Mouse (Mus musculus) cerebellum, postnatal 4 days (tissue): ENCODE data around the gene Stac.

Experiments used
- DNase-seq, 2 experiments: peaks; one replicate each; pipeline ENCODE4 v3.0.0; 2022; ENCODE audit warnings: low spot score in 2 of 2, mixed read lengths in 1 of 2

Gene Stac

GRCm38 (mm10) chr9:111689680-111690483 is at the start of gene Stac:
Stac (minus strand) TSS chr9:111690348.
- peak in 1 of 2 experiments; percentile 25 for DNase-seq

GRCm38 (mm10) chr9:111739431-111740245 is 49.5 kb upstream of the Stac start:
- no peak for DNase-seq

GRCm38 (mm10) chr9:111739026-111739425 is 48.9 kb upstream of the Stac start:
- DNase-seq = no peak

GRCm38 (mm10) chr9:111737796-111738195 is 47.6 kb upstream of the Stac start:
- DNase-seq = no peak

- no peak for DNase-seq
Observed at GRCm38 (mm10) chr9:111735931-111736330, 45.8 kb upstream of the Stac start.

GRCm38 (mm10) chr9:111731939-111732670 is 42.0 kb upstream of the Stac start:
- no peak for DNase-seq

GRCm38 (mm10) chr9:111724981-111725593 is 34.9 kb upstream of the Stac start:
- DNase-seq = no peak

- DNase-seq = no peak
Observed at GRCm38 (mm10) chr9:111714457-111714856, 24.3 kb upstream of the Stac start.

- DNase-seq = no peak
Observed at GRCm38 (mm10) chr9:111700101-111700500, 10.0 kb upstream of the Stac start.

GRCm38 (mm10) chr9:111690484-111690855 is 322 bp upstream of the Stac start:
- no peak for DNase-seq

- peak in 1 of 2 experiments; percentile 9 for DNase-seq
Observed at GRCm38 (mm10) chr9:111689146-111689545, 1.0 kb downstream of the Stac start.

GRCm38 (mm10) chr9:111684170-111684569 is 6.0 kb downstream of the Stac start:
- DNase-seq = no peak

- no peak for DNase-seq
Observed at GRCm38 (mm10) chr9:111679516-111679915, 10.6 kb downstream of the Stac start.

GRCm38 (mm10) chr9:111669816-111670215 is 20.3 kb downstream of the Stac start:
- peak in 1 of 2 experiments; percentile 10 for DNase-seq

GRCm38 (mm10) chr9:111655066-111655465 is 35.1 kb downstream of the Stac start:
- no peak for DNase-seq

GRCm38 (mm10) chr9:111644228-111644627 is 45.9 kb downstream of the Stac start:
- DNase-seq = no peak

- DNase-seq = no peak
Observed at GRCm38 (mm10) chr9:111643369-111643768, 46.8 kb downstream of the Stac start.

GRCm38 (mm10) chr9:111637641-111638040 is 52.5 kb downstream of the Stac start:
- DNase-seq = peak in 1 of 2 experiments; percentile 43

- no peak for DNase-seq
Observed at GRCm38 (mm10) chr9:111632833-111633232, 57.3 kb downstream of the Stac start.

- DNase-seq = no peak
Observed at GRCm38 (mm10) chr9:111621191-111621590, 69.0 kb downstream of the Stac start.

- DNase-seq = no peak
Observed at GRCm38 (mm10) chr9:111611341-111611740, 78.8 kb downstream of the Stac start.

GRCm38 (mm10) chr9:111608762-111609161 is 81.4 kb downstream of the Stac start:
- DNase-seq = no peak
